Comparison of ENCODE assay signal across 8 mouse cellular contexts in genomic region chr17:64603534-64603933, GRCm38 (mm10). TPM values are rescaled to one million over a fixed set of nuclear protein-coding genes. Genes with fewer than 3 reads are reported as not detected.
DNase-seq lines count a peak whose midpoint lies in the region; ATAC-seq and TF ChIP-seq lines count a peak whose summit lies in the region.

No protein-coding gene starts in this region.

- no peak for ATAC-seq in lung, embryonic 16.5 days (ENCODE audit: low read depth)
- ATAC-seq in liver, embryonic 12.5 days, result no peak
- ATAC-seq in stomach, embryonic 15.5 days (ENCODE audit: insufficient read depth, low FRiP score, low read depth), result no peak

- TF ChIP-seq CTCF in gastrocnemius, adult 2 months (IDR thresholded peaks at IDR 0.05), result no peak

- no peak for DNase-seq in gastrocnemius, adult 2 months
- no peak for DNase-seq in gastrocnemius, postnatal 25 days
- no peak for DNase-seq in lung, postnatal 14 days
- no peak for DNase-seq in urinary bladder, postnatal 4 days (ENCODE audit: low spot score in 2 of 2)
- DNase-seq in left cerebral cortex, adult 8-10 months (ENCODE audit: low spot score in 2 of 2), result no peak

- H3K36me3 ChIP-seq in lung, embryonic 16.5 days (ENCODE audit: control insufficient read depth, insufficient read depth, low read length), result no peaks in the 10 kb centered on the region
- no peaks in the 10 kb centered on the region for H3K36me3 ChIP-seq in liver, embryonic 12.5 days
- H3K36me3 ChIP-seq in stomach, embryonic 15.5 days, result no peaks in the 10 kb centered on the region

- H3K4me3 ChIP-seq in gastrocnemius, adult 2 months, result peak overlapping the region; percentile 85
- peak overlapping the region; percentile 92; the same call in 1 of the 2 replicates for H3K4me3 ChIP-seq in lung, embryonic 16.5 days (ENCODE audit: low read length)
- H3K4me3 ChIP-seq in liver, embryonic 12.5 days, result no peak overlapping the region
- peak overlapping the region; percentile 97 for H3K4me3 ChIP-seq in stomach, embryonic 15.5 days (replicated peaks)

- peak overlapping the region; percentile 86 for H3K4me2 ChIP-seq in lung, embryonic 16.5 days (ENCODE audit: low read depth, low read length)
- peak overlapping the region; percentile 99 for H3K4me2 ChIP-seq in liver, embryonic 12.5 days
- H3K4me2 ChIP-seq in stomach, embryonic 15.5 days, result peak overlapping the region; percentile 90

- peaks cover 30% of the 10 kb centered on the region for H3K4me1 ChIP-seq in lung, embryonic 16.5 days (replicated peaks; ENCODE audit: control insufficient read depth, insufficient read depth, low read length)
- peaks cover 66% of the 10 kb centered on the region for H3K4me1 ChIP-seq in liver, embryonic 12.5 days
- peaks cover 16% of the 10 kb centered on the region; the same call in 1 of the 2 replicates for H3K4me1 ChIP-seq in stomach, embryonic 15.5 days

- H3K9me3 ChIP-seq in lung, embryonic 16.5 days (ENCODE audit: control insufficient read depth, low read length), result no peaks in the 10 kb centered on the region
- H3K9me3 ChIP-seq in liver, embryonic 12.5 days (replicated peaks), result no peaks in the 10 kb centered on the region
- H3K9me3 ChIP-seq in stomach, embryonic 15.5 days, result no peaks in the 10 kb centered on the region

- intact Hi-C loops in gastrocnemius, adult 2 months (cut with DNase I), result loop anchor here (5.0 kb wide), 3 partner anchors 84 to 271 kb away; partner anchors contain the start of gene Pja2

- no peak overlapping the region for H3K9ac ChIP-seq in lung, embryonic 16.5 days (ENCODE audit: low read length)
- H3K9ac ChIP-seq in liver, embryonic 12.5 days, result no peak overlapping the region
- no peak overlapping the region for H3K9ac ChIP-seq in stomach, embryonic 15.5 days

- 68% methylated on average over 5 of the region's 5 CpGs for WGBS in lung, embryonic 16.5 days
- WGBS in liver, embryonic 12.5 days (ENCODE audit: insufficient replicate concordance), result 69% methylated on average over 5 of the region's 5 CpGs
- WGBS in stomach, embryonic 15.5 days, result 76% methylated on average over 5 of the region's 5 CpGs

- H3K27me3 ChIP-seq in lung, embryonic 16.5 days (ENCODE audit: control insufficient read depth, insufficient read depth, low read depth, low read length), result no peaks in the 10 kb centered on the region
- H3K27me3 ChIP-seq in liver, embryonic 12.5 days (replicated peaks), result peaks cover 6% of the 10 kb centered on the region
- H3K27me3 ChIP-seq in stomach, embryonic 15.5 days (replicated peaks), result no peaks in the 10 kb centered on the region

- peak overlapping the region; percentile 98 for H3K27ac ChIP-seq in gastrocnemius, adult 2 months
- H3K27ac ChIP-seq in lung, embryonic 16.5 days (ENCODE audit: low read length), result no peak overlapping the region
- H3K27ac ChIP-seq in liver, embryonic 12.5 days, result no peak overlapping the region
- no peak overlapping the region for H3K27ac ChIP-seq in stomach, embryonic 15.5 days

RNA-seq across cellular contexts. Expression of gene Man2a1, which starts 3.0 kb away (rescaled TPM):
- 1 to 10 TPM; 9.0 to 9.8 TPM for total RNA-seq in gastrocnemius, adult 2 months (2021)
- 10 to 100 TPM in 1 of 2 experiments, 1 to 10 TPM in 1; 8.9 to 10.6 TPM for total RNA-seq in gastrocnemius, postnatal 25 days (2021)
- 8.8 and 10.1 TPM in 2 replicates for polyA plus RNA-seq in lung, embryonic 16.5 days (2015; fragmentation: Nextera tagmentation; extraction: Ambion mirVana)
- polyA plus RNA-seq in liver, embryonic 12.5 days (2016; fragmentation: Nextera tagmentation; extraction: Ambion mirVana), result 5.9 and 7.3 TPM in 2 replicates
- polyA plus RNA-seq in stomach, embryonic 15.5 days (2015; fragmentation: Nextera tagmentation; extraction: Ambion mirVana), result 14.3 and 15.5 TPM in 2 replicates
- total RNA-seq in left cerebral cortex, adult 8-10 months (2022), result 10 to 100 TPM; 20.3 to 21.7 (median 20.9) TPM
